Mouse (Mus musculus) CD4-positive, CD25-positive, alpha-beta regulatory T cell, adult 4 months (primary cell): ENCODE measurements at regions not wholly inside any gene's neighbourhood (a gene's known extent, or its start where the extent isn't known, plus 50 kb on each side); places are given as distances from the start of the nearest gene placed in this dataset.
"Not testable (repeated sequence)": the region's sequence is repeated elsewhere in the genome, so short reads cannot be mapped to it uniquely, and the experiment has no call there.

Experiments used
- ATAC-seq: one replicate; pipeline ENCODE4 v1.8.0; 2017

GRCm38 (mm10) chr9:85637274-85637673 is 111.9 kb downstream of the Ibtk start:
- ATAC-seq: no peak

GRCm38 (mm10) chr9:85636131-85636447 is 113.0 kb downstream of the Ibtk start:
- no peak for ATAC-seq

GRCm38 (mm10) chr9:85635438-85636130 is 113.5 kb downstream of the Ibtk start:
- no peak for ATAC-seq

- not testable (repeated sequence) for ATAC-seq
These were observed 114.3 kb downstream of the Ibtk start for GRCm38 (mm10) chr9:85634786-85635185.

- no peak for ATAC-seq
These were observed 131.2 kb downstream of the Ibtk start for GRCm38 (mm10) chr9:85617972-85618371.

- ATAC-seq: no peak
These were observed 131.9 kb downstream of the Ibtk start for GRCm38 (mm10) chr9:85617177-85617777.

- no peak for ATAC-seq
These were observed 132.8 kb downstream of the Ibtk start for GRCm38 (mm10) chr9:85616266-85616869.

GRCm38 (mm10) chr9:85609152-85609551 is 140.0 kb downstream of the Ibtk start:
- no peak for ATAC-seq

GRCm38 (mm10) chr9:85596959-85597358 is 152.2 kb downstream of the Ibtk start:
- ATAC-seq: no peak

GRCm38 (mm10) chr9:85593867-85594266 is 155.3 kb downstream of the Ibtk start:
- no peak for ATAC-seq

- ATAC-seq: no peak
These were observed 156.5 kb downstream of the Ibtk start for GRCm38 (mm10) chr9:85592639-85593038.

- no peak for ATAC-seq
These were observed 159.9 kb downstream of the Ibtk start for GRCm38 (mm10) chr9:85589210-85589609.

- peak; percentile 39 for ATAC-seq
These were observed 161.1 kb downstream of the Ibtk start for GRCm38 (mm10) chr9:85588077-85588476.

- ATAC-seq: no peak
These were observed 168.0 kb downstream of the Ibtk start for GRCm38 (mm10) chr9:85581028-85581595.

- no peak for ATAC-seq
These were observed 171.3 kb downstream of the Ibtk start for GRCm38 (mm10) chr9:85577812-85578211.

- ATAC-seq: no peak
These were observed 171.8 kb downstream of the Ibtk start for GRCm38 (mm10) chr9:85577338-85577737.

- no peak for ATAC-seq
These were observed 180.3 kb downstream of the Ibtk start for GRCm38 (mm10) chr9:85568877-85569276.

GRCm38 (mm10) chr9:85551871-85552270 is 197.3 kb downstream of the Ibtk start:
- ATAC-seq: no peak

- ATAC-seq: no peak
These were observed 198.7 kb downstream of the Ibtk start for GRCm38 (mm10) chr9:85550455-85550854.

- no peak for ATAC-seq
These were observed 202.9 kb downstream of the Ibtk start for GRCm38 (mm10) chr9:85546226-85546625.

GRCm38 (mm10) chr9:85545566-85545965 is 203.6 kb downstream of the Ibtk start:
- ATAC-seq: no peak

- ATAC-seq: no peak
These were observed 210.6 kb downstream of the Ibtk start for GRCm38 (mm10) chr9:85538557-85538956.

- no peak for ATAC-seq
These were observed 201.3 kb upstream of the Tent5a start for GRCm38 (mm10) chr9:85528421-85528820.

GRCm38 (mm10) chr9:85524733-85525132 is 197.6 kb upstream of the Tent5a start:
- ATAC-seq: no peak
